9 mouse cellular contexts compared by ENCODE assay signal in genomic region chr12:9438575-9439161, GRCm38 (mm10).
DNase-seq lines count a peak whose midpoint lies in the region; ATAC-seq lines count a peak whose summit lies in the region.
"Had no signal": no experiment of that assay in that cellular context is flagged by ENCODE, and none has a peak within 500 bp of the region (broad histone marks: within the 10 kb centered on the region; RNA-seq: fewer than 3 reads in every experiment).

No protein-coding gene starts in this region.

- H3K27me3 ChIP-seq in intestine, embryonic 14.5 days (replicated peaks; ENCODE audit: control insufficient read depth, insufficient read depth, low read length): no peaks in the 10 kb centered on the region
- H3K27me3 ChIP-seq in liver, embryonic 11.5 days (replicated peaks; ENCODE audit: control insufficient read depth, insufficient read depth, low read length): no peaks in the 10 kb centered on the region
- H3K27me3 ChIP-seq: hindbrain, embryonic 15.5 days had no signal

- H3K4me2 ChIP-seq in intestine, embryonic 14.5 days (ENCODE audit: low read length): peak overlapping the region; percentile 22
- H3K4me2 ChIP-seq in liver, embryonic 11.5 days: no peak overlapping the region
- H3K4me2 ChIP-seq: hindbrain, embryonic 15.5 days had no signal

- 14% methylated on average over 9 of the region's 9 CpGs for WGBS in intestine, embryonic 14.5 days
- 24% methylated on average over 9 of the region's 9 CpGs for WGBS in liver, embryonic 11.5 days

- no peaks in the 10 kb centered on the region for H3K36me3 ChIP-seq in intestine, embryonic 14.5 days (ENCODE audit: control insufficient read depth, insufficient read depth, low read length)
- H3K36me3 ChIP-seq in liver, embryonic 11.5 days (ENCODE audit: control insufficient read depth, insufficient read depth, low read length): no peaks in the 10 kb centered on the region
- H3K36me3 ChIP-seq: hindbrain, embryonic 15.5 days had no signal

- ATAC-seq in intestine, embryonic 14.5 days (replicated peaks; ENCODE audit: low FRiP score, low TSS enrichment, low read depth): no peak
- no peak for ATAC-seq in liver, embryonic 11.5 days (replicated peaks; ENCODE audit: low FRiP score)

- H3K9me3 ChIP-seq in intestine, embryonic 14.5 days (ENCODE audit: control insufficient read depth, low read length): no peaks in the 10 kb centered on the region
- no peaks in the 10 kb centered on the region for H3K9me3 ChIP-seq in liver, embryonic 11.5 days (ENCODE audit: control insufficient read depth, low read length)
- H3K9me3 ChIP-seq: hindbrain, embryonic 15.5 days had no signal

- H3K9ac ChIP-seq in intestine, embryonic 14.5 days (ENCODE audit: low read length): no peak overlapping the region
- H3K9ac ChIP-seq in liver, embryonic 11.5 days (ENCODE audit: low read depth, low read length): no peak overlapping the region
- H3K9ac ChIP-seq: hindbrain, embryonic 15.5 days; liver, embryonic 14.5 days had no signal

- H3K4me3 ChIP-seq in intestine, embryonic 14.5 days (ENCODE audit: low read depth, low read length): no peak overlapping the region
- no peak overlapping the region for H3K4me3 ChIP-seq in liver, embryonic 11.5 days (ENCODE audit: low read depth, low read length)
- H3K4me3 ChIP-seq: hindbrain, embryonic 15.5 days had no signal

- no peak overlapping the region for H3K27ac ChIP-seq in intestine, embryonic 14.5 days (ENCODE audit: low read depth)
- H3K27ac ChIP-seq in liver, embryonic 11.5 days (ENCODE audit: low read depth, low read length): no peak overlapping the region
- H3K27ac ChIP-seq: hindbrain, embryonic 15.5 days; liver, embryonic 14.5 days had no signal

- DNase-seq in ovary, adult 18-20 months (ENCODE audit: low spot score): peak; percentile 2
- no peak for DNase-seq in ovary, postnatal 10 days (ENCODE audit: low spot score)
- peak; percentile 88 for DNase-seq in heart, adult 11 months
- DNase-seq in intestine, embryonic 14.5 days (ENCODE audit: low spot score): peak; percentile 54
- DNase-seq in urinary bladder, postnatal 36 days (ENCODE audit: low spot score in 2 of 2): peak; percentile 10 to 25
- no peak for DNase-seq in liver, embryonic 11.5 days (ENCODE audit: low spot score)
- DNase-seq in adipocyte (ENCODE audit: low spot score): no peak

- no peaks in the 10 kb centered on the region for H3K4me1 ChIP-seq in intestine, embryonic 14.5 days (replicated peaks; ENCODE audit: control insufficient read depth, insufficient read depth, low read length)
- no peaks in the 10 kb centered on the region for H3K4me1 ChIP-seq in liver, embryonic 11.5 days (replicated peaks; ENCODE audit: control insufficient read depth, insufficient read depth, low read length)
- H3K4me1 ChIP-seq: hindbrain, embryonic 15.5 days had no signal

Comparison
In these comparisons a context has a peak if more than half of its experiments do, and no peak if none do; other contexts are left out.
1. DNase-seq: peak in ovary, adult 18-20 months (single experiment), heart, adult 11 months (single experiment), intestine, embryonic 14.5 days (single experiment) and urinary bladder, postnatal 36 days (2 of 2); none in ovary, postnatal 10 days (single experiment), liver, embryonic 11.5 days (single experiment) and adipocyte (single experiment).